Mouse (Mus musculus): ENCODE results near the gene Cfap74. TPM values are rescaled to one million over a fixed set of nuclear protein-coding genes. Genes with fewer than 3 reads are reported as not detected.

Cfap74 gene
- total and polyA plus RNA-seq, 3 experiments = 0.39 to 1.0 TPM; not detected in 1

GRCm38 (mm10) chr4:155468952-155469351, 60.0 kb downstream of the Cfap74 start, which contains the start of gene Tmem52:
Tmem52 (plus strand) TSS chr4:155469114.
- TF ChIP-seq CHD1 (IDR thresholded peaks at IDR 0.05; ENCODE audit: low read depth, low read length) = no peak
- no peak for TF ChIP-seq TCF12 (IDR thresholded peaks at IDR 0.05; ENCODE audit: low read depth, low read length)
- no peak for TF ChIP-seq ZKSCAN1 (IDR thresholded peaks at IDR 0.05; ENCODE audit: low read depth, low read length)
- TF ChIP-seq POLR2AphosphoS5 (IDR thresholded peaks at IDR 0.05; ENCODE audit: borderline replicate concordance, low read depth, low read length) = no peak
- TF ChIP-seq MYC (IDR thresholded peaks at IDR 0.05; ENCODE audit: low read depth, low read length) = no peak
- TF ChIP-seq MYB (IDR thresholded peaks at IDR 0.05; ENCODE audit: low read depth, low read length) = no peak
- no peak for TF ChIP-seq GATA1 (IDR thresholded peaks at IDR 0.05; ENCODE audit: low read depth, low read length)
- TF ChIP-seq KAT2A (conservative IDR thresholded peaks at IDR 0.05; ENCODE audit: low read depth, low read length) = no peak
- TF ChIP-seq ZC3H11A (IDR thresholded peaks at IDR 0.05; ENCODE audit: low read depth, low read length) = no peak
- TF ChIP-seq CHD2 (IDR thresholded peaks at IDR 0.05; ENCODE audit: low read length) = no peak
- TF ChIP-seq BHLHE40 (IDR thresholded peaks at IDR 0.05; ENCODE audit: borderline replicate concordance, low read depth, low read length) = no peak
- TF ChIP-seq EP300 (IDR thresholded peaks at IDR 0.05; ENCODE audit: low read depth in 1 of 2, low read length in 2 of 2) = no peak
- no peak for TF ChIP-seq MAFK (IDR thresholded peaks at IDR 0.05; ENCODE audit: borderline replicate concordance, low read depth, low read length)
- TF ChIP-seq ZMIZ1 (IDR thresholded peaks at IDR 0.05; ENCODE audit: low read depth, low read length) = no peak
- peak; percentile 69 for DNase-seq (ENCODE audit: low read depth, low spot score)
- H3K79me2 ChIP-seq (ENCODE audit: control insufficient read depth, insufficient read depth, low read length, poor library complexity) = no peaks in the 10 kb centered on the region
- H3K9ac ChIP-seq (ENCODE audit: control insufficient read depth, low read depth, low read length, poor library complexity, severe bottlenecking) = no peak within 1 kb of the TSS
- H3K4me3 ChIP-seq (ENCODE audit: control insufficient read depth in 1 of 2, insufficient read depth in 1 of 2, low read depth in 2 of 2, low read length in 2 of 2) = peak within 1 kb of the TSS; percentile 43 to 58; a peak in 3 of 4 replicates
- peaks cover 0 to 1% of the 10 kb centered on the region in 2 experiments; a peak in 3 of 4 replicates for H3K27me3 ChIP-seq (ENCODE audit: control insufficient read depth in 1 of 2, insufficient read depth in 2 of 2, low read length in 2 of 2)
- H3K36me3 ChIP-seq (ENCODE audit: control insufficient read depth in 1 of 2, insufficient read depth in 2 of 2, low read length in 2 of 2) = no peaks in the 10 kb centered on the region
- H3K4me1 ChIP-seq (ENCODE audit: control insufficient read depth in 1 of 2, insufficient read depth in 2 of 2, low read length in 2 of 2) = 0 out of 4 replicates have a peak, but pooled peaks cover 0 to 3% of the 10 kb centered on the region in 2 experiments
- no peaks in the 10 kb centered on the region for H3K9me3 ChIP-seq (replicated peaks; ENCODE audit: insufficient read depth, low read length)
- H3K27ac ChIP-seq (ENCODE audit: control insufficient read depth, low read depth, low read length) = no peak within 1 kb of the TSS

- H3K79me2 ChIP-seq (ENCODE audit: control insufficient read depth, insufficient read depth, low read length, poor library complexity) = no peaks in the 10 kb centered on the region
- no peaks in the 10 kb centered on the region for H3K36me3 ChIP-seq (ENCODE audit: control insufficient read depth in 1 of 2, insufficient read depth in 2 of 2, low read length in 2 of 2)
- H3K27me3 ChIP-seq (ENCODE audit: control insufficient read depth in 1 of 2, insufficient read depth in 2 of 2, low read length in 2 of 2) = peaks cover 0 to 1% of the 10 kb centered on the region in 2 experiments; a peak in 3 of 4 replicates
- TF ChIP-seq MXI1 (IDR thresholded peaks at IDR 0.05; ENCODE audit: low read depth, low read length) (no peak), POLR2AphosphoS2 (IDR thresholded peaks at IDR 0.05; ENCODE audit: low read length) (no peak), BHLHE40 (IDR thresholded peaks at IDR 0.05; ENCODE audit: borderline replicate concordance, low read depth, low read length) (no peak), MEF2A (IDR thresholded peaks at IDR 0.05; ENCODE audit: extremely low read depth, insufficient replicate concordance, low read depth, low read length, poor library complexity, severe bottlenecking) (no peak), ZNF384 (IDR thresholded peaks at IDR 0.05; ENCODE audit: low read depth, low read length) (no peak), TAL1 (IDR thresholded peaks at IDR 0.05; ENCODE audit: low read length) (no peak), MYC (IDR thresholded peaks at IDR 0.05; ENCODE audit: low read depth, low read length) (no peak), MYB (IDR thresholded peaks at IDR 0.05; ENCODE audit: low read depth, low read length) (no peak), RCOR1 (IDR thresholded peaks at IDR 0.05; ENCODE audit: low read depth, low read length) (no peak), CHD2 (IDR thresholded peaks at IDR 0.05; ENCODE audit: low read length) (no peak), POLR2AphosphoS5 (IDR thresholded peaks at IDR 0.05; ENCODE audit: borderline replicate concordance, low read depth, low read length) (no peak), UBTF (IDR thresholded peaks at IDR 0.05; ENCODE audit: borderline replicate concordance, insufficient read depth, low read depth, low read length) (no peak), JUND (IDR thresholded peaks at IDR 0.05; ENCODE audit: low read depth, low read length) (no peak), KAT2A (conservative IDR thresholded peaks at IDR 0.05; ENCODE audit: low read depth, low read length) (no peak), MAFK (IDR thresholded peaks at IDR 0.05; ENCODE audit: borderline replicate concordance, low read depth, low read length) (no peak), EP300 (IDR thresholded peaks at IDR 0.05; ENCODE audit: low read depth in 1 of 2, low read length in 2 of 2) (no peak), TCF12 (IDR thresholded peaks at IDR 0.05; ENCODE audit: low read depth, low read length) (no peak), GABPA (IDR thresholded peaks at IDR 0.05; ENCODE audit: low read depth, low read length) (no peak)
- no peak overlapping the region for H3K4me3 ChIP-seq (ENCODE audit: control insufficient read depth in 1 of 2, insufficient read depth in 1 of 2, low read depth in 2 of 2, low read length in 2 of 2)
- no peak overlapping the region for H3K27ac ChIP-seq (ENCODE audit: control insufficient read depth, low read depth, low read length)
- H3K9ac ChIP-seq (ENCODE audit: control insufficient read depth, low read depth, low read length, poor library complexity, severe bottlenecking) = no peak overlapping the region
- 0 out of 4 replicates have a peak, but pooled peaks cover 0 to 3% of the 10 kb centered on the region in 2 experiments for H3K4me1 ChIP-seq (ENCODE audit: control insufficient read depth in 1 of 2, insufficient read depth in 2 of 2, low read length in 2 of 2)
- no peak for DNase-seq (ENCODE audit: low read depth, low spot score)
- no peaks in the 10 kb centered on the region for H3K9me3 ChIP-seq (replicated peaks; ENCODE audit: insufficient read depth, low read length)
Observed at GRCm38 (mm10) chr4:155469590-155470262, 60.7 kb downstream of the Cfap74 start.
